Mouse (Mus musculus) liver, embryonic 12.5 days (tissue): Measurements from ENCODE around the gene Tmc2. TPM values are rescaled to one million over a fixed set of nuclear protein-coding genes. Genes with fewer than 3 reads are reported as not detected.

Experiments used
- ATAC-seq: fragments of 200-750 bp; cut with Nextera tagmentation; 2 replicates; pipeline ENCODE4 v1.8.0; 2017; ENCODE audit warnings: moderate number of reproducible peaks, mild to moderate bottlenecking, moderate library complexity
- H3K27ac ChIP-seq: fragments of 300-500 bp; sonication (generic); 2 replicates; pipeline ENCODE4 v1.5.1; 2016; ENCODE audit warnings: mild to moderate bottlenecking
- H3K27me3 ChIP-seq: fragments of 300-500 bp; sonication (generic); replicated peaks from 2 replicates; pipeline ENCODE4 v1.6.1; 2016; ENCODE audit warnings: mild to moderate bottlenecking, moderate library complexity
- H3K36me3 ChIP-seq: fragments of 300-500 bp; sonication (generic); 2 replicates; pipeline ENCODE4 v1.6.1; 2016; ENCODE audit warnings: mild to moderate bottlenecking, moderate library complexity
- H3K4me1 ChIP-seq: fragments of 300-500 bp; sonication (generic); 2 replicates; pipeline ENCODE4 v1.6.1; 2016
- H3K4me2 ChIP-seq: fragments of 300-500 bp; sonication (generic); 2 replicates; pipeline ENCODE4 v1.6.1; 2016; ENCODE audit warnings: mild to moderate bottlenecking, moderate library complexity
- H3K4me3 ChIP-seq: fragments of 300-500 bp; sonication (generic); 2 replicates; pipeline ENCODE4 v1.5.1; 2016; ENCODE audit warnings: mild to moderate bottlenecking, moderate library complexity
- H3K9ac ChIP-seq: fragments of 300-500 bp; sonication (generic); 2 replicates; pipeline ENCODE4 v1.6.1; 2016; ENCODE audit warnings: mild to moderate bottlenecking, moderate library complexity
- H3K9me3 ChIP-seq: fragments of 300-500 bp; sonication (generic); replicated peaks from 2 replicates; pipeline ENCODE4 v1.6.1; 2016; ENCODE audit warnings: mild to moderate bottlenecking, moderate library complexity
- WGBS: fragments of 180-500 bp; shearing (Covaris S2); methylation state at CpG from one replicate; pipeline ENCODE4 v1.1.7; 2016; ENCODE audit not compliant: insufficient replicate concordance; 5-methylcytosine and 5-hydroxymethylcytosine counted together
- polyA plus RNA-seq: library from polyadenylated mRNA; unstranded; fragments of >200 nt; fragmentation: Nextera tagmentation; extraction: Ambion mirVana; gene quantifications from 2 replicates; pipeline ENCODE4 v1.2.1, GENCODE M21; 2016

The Tmc2 gene
- polyA plus RNA-seq, 1 experiment from 2014 or later = not detected

GRCm38 (mm10) chr2:130261914-130262313, 66.9 kb downstream of the Tmc2 start:
- H3K4me2 ChIP-seq = peak overlapping the region; percentile 65
- H3K27me3 ChIP-seq = no peaks in the 10 kb centered on the region
- peaks cover 75% of the 10 kb centered on the region for H3K4me1 ChIP-seq
- ATAC-seq = peak; percentile 55
- H3K27ac ChIP-seq = peak overlapping the region; percentile 71
- H3K4me3 ChIP-seq = no peak overlapping the region
- no peak overlapping the region for H3K9ac ChIP-seq
- 25% methylated on average over 2 of the region's 2 CpGs for WGBS
- no peaks in the 10 kb centered on the region for H3K36me3 ChIP-seq
- H3K9me3 ChIP-seq = no peaks in the 10 kb centered on the region

DNA sequence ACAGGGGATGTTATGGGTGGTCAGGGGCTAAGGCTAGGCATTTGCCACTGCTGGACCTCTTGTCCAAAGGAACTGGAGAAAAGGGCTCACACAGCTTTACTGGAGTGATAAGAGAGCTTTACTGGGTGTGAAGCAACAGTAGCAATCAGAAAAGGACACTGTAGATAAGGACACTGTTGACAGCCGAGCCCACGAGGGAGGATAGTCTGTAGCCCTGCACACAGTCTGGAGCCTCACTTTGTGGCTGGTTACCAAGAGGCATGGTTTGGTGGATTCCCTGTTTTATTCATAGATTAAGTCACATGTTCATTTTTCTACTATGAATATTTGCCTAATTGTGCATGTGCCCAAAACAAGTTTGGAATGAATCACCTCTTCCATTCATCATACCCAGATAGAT, 67.4 kb downstream of the Tmc2 start:
- ATAC-seq = peak; percentile 90
- peak overlapping the region; percentile 33; the same call in 1 of the 2 replicates for H3K9ac ChIP-seq
- peaks cover 75% of the 10 kb centered on the region for H3K4me1 ChIP-seq
- peak overlapping the region; percentile 65 for H3K4me2 ChIP-seq
- H3K9me3 ChIP-seq = no peaks in the 10 kb centered on the region
- WGBS = 2% methylated on average over 2 of the region's 2 CpGs
- H3K4me3 ChIP-seq = 0 out of 2 replicates have a peak overlapping the region, but pooled peaks have one; percentile 5
- no peaks in the 10 kb centered on the region for H3K36me3 ChIP-seq
- peak overlapping the region; percentile 71; the same call in 1 of the 2 replicates for H3K27ac ChIP-seq
- H3K27me3 ChIP-seq = no peaks in the 10 kb centered on the region

- H3K4me1 ChIP-seq = peaks cover 80% of the 10 kb centered on the region
- peak overlapping the region; percentile 65 for H3K4me2 ChIP-seq
- H3K36me3 ChIP-seq = no peaks in the 10 kb centered on the region
- peak overlapping the region; percentile 55; the same call in 1 of the 2 replicates for H3K9ac ChIP-seq
- peak overlapping the region; percentile 74 for H3K27ac ChIP-seq
- H3K27me3 ChIP-seq = 0 out of 2 replicates have a peak, but pooled peaks cover 4% of the 10 kb centered on the region
- ATAC-seq = peak; percentile 83
- H3K9me3 ChIP-seq = no peaks in the 10 kb centered on the region
- 21% methylated on average over 1 of the region's 1 CpGs for WGBS
- H3K4me3 ChIP-seq = peak overlapping the region; percentile 47
These were observed 70.5 kb downstream of the Tmc2 start for GRCm38 (mm10) chr2:130265520-130265919.

- Histone ChIP-seq H3K9ac (no peak overlapping the region), H3K27me3 (0 out of 2 replicates have a peak, but pooled peaks cover 4% of the 10 kb centered on the region)
- WGBS = 60% methylated on average over 7 of the region's 7 CpGs
These were observed 73.1 kb downstream of the Tmc2 start for GRCm38 (mm10) chr2:130268074-130268473.

GRCm38 (mm10) chr2:130273732-130274131, 78.7 kb downstream of the Tmc2 start:
- H3K4me2 ChIP-seq = peak overlapping the region; percentile 90
- H3K9ac ChIP-seq = peak overlapping the region; percentile 96
- H3K27me3 ChIP-seq = no peaks in the 10 kb centered on the region
- H3K27ac ChIP-seq = peak overlapping the region; percentile 91
- peak; percentile 42 for ATAC-seq
- peaks cover 39% of the 10 kb centered on the region for H3K36me3 ChIP-seq
- 1% methylated on average over 14 of the region's 14 CpGs for WGBS
- H3K4me1 ChIP-seq = peaks cover 49% of the 10 kb centered on the region
- H3K4me3 ChIP-seq = peak overlapping the region; percentile 97
- H3K9me3 ChIP-seq = no peaks in the 10 kb centered on the region

More at GRCm38 (mm10) chr2:130268074-130268473, 73.1 kb downstream of the Tmc2 start:
- H3K9me3 ChIP-seq = no peaks in the 10 kb centered on the region
- no peak overlapping the region for H3K27ac ChIP-seq
- peaks cover 60% of the 10 kb centered on the region for H3K4me1 ChIP-seq
- no peak for ATAC-seq
- H3K4me2 ChIP-seq = no peak overlapping the region
- no peak overlapping the region for H3K4me3 ChIP-seq
- no peaks in the 10 kb centered on the region for H3K36me3 ChIP-seq

DNA sequence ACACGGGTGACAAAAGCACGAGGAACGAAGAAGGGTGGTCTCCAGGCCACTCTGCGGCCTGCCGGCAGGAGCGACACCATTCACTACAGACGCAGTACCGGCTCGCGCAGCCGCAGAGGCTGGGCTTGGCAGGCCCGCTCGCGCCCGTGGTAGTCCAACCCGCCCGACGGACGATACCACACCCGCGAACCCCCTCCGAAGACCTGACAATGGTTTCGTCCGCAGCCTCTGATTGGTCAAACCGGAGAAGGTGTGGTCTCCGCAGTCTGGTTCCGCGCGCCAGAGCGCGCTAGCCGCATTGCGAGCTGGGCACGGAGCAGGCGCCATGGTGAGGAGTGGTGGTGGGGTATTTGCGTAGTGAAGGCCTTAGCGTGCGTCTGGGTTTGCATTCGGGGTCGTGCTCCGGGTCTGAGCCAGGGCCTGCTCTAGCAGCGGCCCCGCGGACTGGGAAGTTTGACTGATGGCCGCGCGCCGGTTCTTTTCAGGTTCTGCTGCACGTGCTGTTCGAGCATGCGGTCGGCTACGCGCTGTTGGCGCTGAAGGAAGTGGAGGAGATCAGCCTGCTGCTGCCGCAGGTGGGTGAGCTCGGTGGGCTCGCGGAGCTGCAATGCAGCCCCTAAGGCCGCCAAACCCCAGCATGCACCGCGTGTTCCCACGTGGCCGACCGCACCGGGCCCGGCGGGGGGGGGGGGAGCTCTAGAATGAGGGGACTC, 79.3 kb downstream of the Tmc2 start, which contains the start of gene Nop56:
Gene Nop56, plus strand, starts transcription at position 282 of the 713 bp plus-strand sequence.
- WGBS = 0% methylated on average over 68 of the region's 68 CpGs
- peaks cover 49% of the 10 kb centered on the region for H3K4me1 ChIP-seq

GRCm38 (mm10) chr2:130274862-130275261, 79.9 kb downstream of the Tmc2 start:
- peaks cover 49% of the 10 kb centered on the region for H3K36me3 ChIP-seq
- peak overlapping the region; percentile 90 for H3K4me2 ChIP-seq
- no peak for ATAC-seq
- H3K4me1 ChIP-seq = peaks cover 55% of the 10 kb centered on the region
- H3K9me3 ChIP-seq = no peaks in the 10 kb centered on the region
- H3K9ac ChIP-seq = peak overlapping the region; percentile 96
- no peaks in the 10 kb centered on the region for H3K27me3 ChIP-seq
- peak overlapping the region; percentile 91 for H3K27ac ChIP-seq
- peak overlapping the region; percentile 97 for H3K4me3 ChIP-seq
- WGBS = under 1% methylated on average over 10 of the region's 10 CpGs

More for the DNA sequence above, 79.3 kb downstream of the Tmc2 start, which contains the start of gene Nop56:
- Histone ChIP-seq H3K9me3 (no peaks in the 10 kb centered on the region), H3K27me3 (no peaks in the 10 kb centered on the region), H3K9ac (peak within 1 kb of the TSS; percentile 96), H3K4me2 (peak within 1 kb of the TSS; percentile 90), H3K4me3 (peak within 1 kb of the TSS; percentile 97), H3K27ac (peak within 1 kb of the TSS; percentile 91), H3K36me3 (peaks cover 43% of the 10 kb centered on the region)
- ATAC-seq = peak; percentile 95

DNA sequence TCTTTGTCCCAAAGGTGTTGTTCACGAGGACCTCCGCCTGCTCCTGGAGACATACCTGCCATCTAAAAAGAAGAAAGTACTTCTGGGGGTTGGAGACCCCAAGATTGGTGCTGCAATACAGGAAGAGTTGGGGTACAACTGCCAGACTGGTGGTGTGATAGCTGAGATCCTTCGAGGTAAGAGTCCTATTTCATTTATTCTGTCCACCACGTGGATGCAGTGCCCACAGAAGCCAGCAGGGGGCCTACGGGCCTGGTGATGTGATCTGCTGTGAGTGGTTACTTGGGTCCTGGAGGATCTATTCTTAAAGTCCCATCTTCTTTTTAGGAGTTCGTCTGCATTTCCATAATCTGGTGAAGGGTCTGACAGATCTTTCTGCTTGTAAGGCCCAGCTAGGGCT, 80.7 kb downstream of the Tmc2 start:
- no peak for ATAC-seq
- Histone ChIP-seq H3K4me3 (peak overlapping the region; percentile 97), H3K9ac (peak overlapping the region; percentile 96), H3K9me3 (no peaks in the 10 kb centered on the region), H3K4me1 (peaks cover 56% of the 10 kb centered on the region), H3K27ac (peak overlapping the region; percentile 91), H3K4me2 (peak overlapping the region; percentile 90), H3K36me3 (peaks cover 57% of the 10 kb centered on the region), H3K27me3 (no peaks in the 10 kb centered on the region)
- WGBS = 15% methylated on average over 6 of the region's 6 CpGs

DNA sequence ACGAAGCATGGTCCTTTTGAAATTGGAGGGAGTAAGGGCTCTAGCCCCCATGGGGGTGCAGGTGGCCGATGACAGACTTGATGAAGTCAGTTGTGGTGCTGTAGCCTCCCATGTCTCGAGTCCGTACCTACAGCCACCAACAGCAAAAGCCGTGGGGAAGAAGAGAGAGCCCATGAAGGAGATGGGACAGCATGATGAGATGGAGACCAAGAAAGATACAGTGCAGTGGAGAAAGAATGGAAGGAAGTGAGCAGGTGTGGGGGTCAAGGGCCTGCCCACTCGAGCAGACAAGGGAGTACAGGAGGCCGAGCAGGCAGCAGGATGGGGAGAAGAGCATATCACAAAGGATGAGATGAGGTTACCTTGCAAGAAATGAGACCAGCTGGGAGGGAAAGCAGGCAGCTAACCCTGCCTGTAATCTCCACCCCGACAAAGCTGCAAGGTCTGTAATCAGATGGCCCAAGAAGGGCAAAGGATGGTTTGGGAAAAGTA, 84.7 kb downstream of the Tmc2 start:
- Histone ChIP-seq H3K4me1 (peaks cover 66% of the 10 kb centered on the region), H3K9me3 (no peaks in the 10 kb centered on the region), H3K27me3 (no peaks in the 10 kb centered on the region), H3K4me3 (no peak overlapping the region), H3K27ac (peak overlapping the region; percentile 31), H3K9ac (no peak overlapping the region; the same call in 1 of the 2 replicates), H3K4me2 (no peak overlapping the region), H3K36me3 (peaks cover 76% of the 10 kb centered on the region)
- WGBS = 22% methylated on average over 8 of the region's 8 CpGs
- ATAC-seq = peak; percentile 3; the same call in 1 of the 2 replicates

DNA sequence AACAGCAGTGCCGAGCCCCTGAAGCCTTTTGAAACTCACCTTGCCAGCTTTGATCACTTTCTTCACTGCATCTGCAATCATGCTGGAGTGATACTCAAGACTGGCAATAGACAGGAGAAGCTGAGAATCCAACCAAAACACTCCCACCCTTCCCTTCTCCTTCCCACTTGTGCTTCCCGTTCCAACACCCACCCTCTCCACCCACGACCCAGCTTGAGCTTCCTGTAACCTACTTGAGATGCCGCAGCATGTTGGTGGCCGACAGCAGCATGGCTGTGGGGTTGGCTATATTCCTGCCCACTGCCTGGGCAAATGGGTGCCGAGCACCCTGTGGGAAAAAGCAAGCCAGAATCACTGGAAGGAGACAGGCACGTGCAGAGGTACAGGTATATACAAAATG, 85.2 kb downstream of the Tmc2 start:
- WGBS = 60% methylated on average over 7 of the region's 7 CpGs
- Histone ChIP-seq H3K27ac (peak overlapping the region; percentile 31), H3K36me3 (peaks cover 72% of the 10 kb centered on the region), H3K4me1 (peaks cover 67% of the 10 kb centered on the region), H3K9me3 (no peaks in the 10 kb centered on the region), H3K9ac (no peak overlapping the region), H3K4me2 (no peak overlapping the region), H3K27me3 (no peaks in the 10 kb centered on the region), H3K4me3 (no peak overlapping the region)
- no peak for ATAC-seq

DNA sequence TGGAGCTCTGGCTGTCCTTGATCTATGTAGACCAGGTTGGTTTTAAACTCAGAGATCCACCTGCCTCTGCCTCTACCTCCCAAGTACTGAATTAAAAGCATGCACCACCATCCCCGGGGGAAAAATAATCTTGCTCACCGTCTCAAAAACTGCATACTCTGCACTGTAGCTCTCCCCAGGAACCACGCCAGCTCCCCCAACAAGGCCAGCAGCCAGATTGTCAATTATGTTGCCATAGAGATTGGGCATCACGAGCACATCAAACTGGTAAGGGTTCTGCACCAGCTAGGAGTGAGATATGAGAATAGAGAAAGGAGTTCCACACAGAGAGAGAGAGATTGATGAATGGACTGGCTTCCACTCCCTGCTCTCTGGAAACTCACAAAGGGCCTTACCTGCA, 85.8 kb downstream of the Tmc2 start:
- Histone ChIP-seq H3K36me3 (peaks cover 67% of the 10 kb centered on the region), H3K4me3 (no peak overlapping the region), H3K4me1 (peaks cover 64% of the 10 kb centered on the region), H3K9ac (no peak overlapping the region), H3K27ac (peak overlapping the region; percentile 15; the same call in 1 of the 2 replicates), H3K4me2 (no peak overlapping the region), H3K27me3 (no peaks in the 10 kb centered on the region), H3K9me3 (no peaks in the 10 kb centered on the region)
- no peak for ATAC-seq
- 63% methylated on average over 4 of the region's 4 CpGs for WGBS
